Mouse (Mus musculus) c-Kit-positive CD71-negative TER-119-negative erythroid progenitor cells, embryonic 14.5 days (primary cell): ENCODE data around the gene Zfp13.
A peak's percentile ranks its signal among the peaks of the same experiment; 100 is the strongest.

Source experiments
- DNase-seq: peaks from one replicate; pipeline ENCODE4 v3.0.0-alpha.2; 2013; ENCODE audit warnings: low read depth

Zfp13 gene

DNA sequence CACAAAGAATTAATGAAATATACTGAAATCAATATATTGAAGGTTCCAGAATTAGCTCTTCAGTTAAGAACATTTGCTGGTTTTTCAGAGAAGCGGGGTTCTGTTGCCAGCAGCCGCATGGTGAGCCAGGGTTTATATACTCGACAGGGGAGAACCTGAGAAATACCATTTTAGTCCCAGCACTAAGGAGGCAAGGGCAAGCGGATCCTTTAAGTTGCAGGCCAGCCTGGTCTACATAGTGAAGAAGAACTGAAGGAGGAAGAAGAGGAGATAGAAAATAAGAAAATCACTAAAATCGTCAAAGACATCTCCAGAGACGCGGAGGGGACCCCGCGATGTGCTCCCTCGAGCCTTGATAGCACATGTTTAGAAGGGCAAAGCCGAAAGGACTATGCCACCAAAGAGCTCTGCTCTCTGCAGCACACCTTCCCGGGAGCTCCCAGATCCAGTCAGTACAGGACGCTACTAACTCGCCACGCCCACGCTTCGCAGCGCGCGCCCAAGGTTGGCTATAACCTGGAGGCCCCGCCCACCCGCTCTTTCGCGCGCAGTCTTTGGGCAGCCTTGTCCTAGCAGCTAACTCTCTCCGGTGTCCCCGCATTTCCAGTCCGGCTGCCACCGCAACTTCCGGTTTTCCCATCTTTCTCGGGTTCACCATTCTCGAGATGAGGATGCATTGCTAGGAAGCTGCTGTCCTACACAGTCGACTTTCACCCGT, 6.9 kb downstream of the Zfp13 start:
- peak; percentile 86 for DNase-seq

DNA sequence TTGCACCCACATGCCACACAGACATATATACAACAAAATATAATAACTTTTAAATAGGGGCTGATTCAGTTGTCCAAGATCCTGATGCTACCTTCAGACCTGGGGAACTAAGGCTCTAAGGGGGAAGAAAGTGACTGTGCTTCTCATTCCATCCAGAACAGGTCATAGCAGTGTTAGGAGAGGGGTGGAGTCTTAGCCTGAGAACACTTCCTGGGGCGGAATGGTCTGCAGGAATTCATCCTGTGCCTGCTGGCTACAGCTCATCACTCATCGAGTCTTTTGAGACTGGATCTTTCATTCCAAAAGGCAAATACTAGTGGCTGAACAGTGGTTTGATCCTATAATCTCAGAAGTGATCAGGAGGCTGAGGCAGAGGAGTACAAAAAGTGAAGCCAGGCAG, 12.0 kb downstream of the Zfp13 start:
- no peak for DNase-seq

DNA sequence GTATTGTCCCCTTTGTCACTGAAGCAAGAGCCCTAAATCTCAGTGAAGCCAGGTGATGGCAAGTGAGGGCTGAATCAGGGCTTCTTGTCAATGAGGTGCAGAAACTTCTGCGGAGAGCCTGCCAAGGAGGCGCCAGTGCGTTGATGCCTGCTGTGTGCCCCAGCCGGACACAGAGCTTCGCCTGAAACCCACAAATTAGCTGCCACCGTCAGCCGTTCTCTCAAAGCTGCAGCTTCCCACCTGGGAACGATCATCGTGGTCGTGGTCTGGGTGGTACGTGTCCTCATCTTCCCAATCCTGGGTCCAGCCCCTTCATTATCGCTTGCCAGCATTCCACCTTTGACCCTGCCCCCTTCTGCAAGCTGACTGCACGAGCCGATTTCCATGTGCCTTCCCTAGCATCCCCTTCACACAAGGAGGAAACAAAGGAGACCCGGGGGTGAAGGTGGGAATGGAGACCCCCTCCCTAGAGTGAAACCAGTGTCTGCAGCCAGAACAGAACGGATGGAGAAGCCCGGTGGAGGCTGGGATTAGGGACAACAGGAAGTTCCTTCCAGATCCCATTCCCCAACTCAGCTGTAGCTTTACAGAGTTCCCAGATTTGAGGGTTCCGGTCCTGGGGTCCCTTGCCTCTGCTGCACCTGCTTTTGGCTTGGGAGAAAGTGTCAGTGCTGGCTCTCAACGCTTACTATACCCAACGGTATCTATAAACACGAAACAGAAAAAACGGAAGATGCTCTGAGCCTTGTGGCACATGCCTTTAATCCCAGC, 13.4 kb downstream of the Zfp13 start:
- DNase-seq, result no peak

DNA sequence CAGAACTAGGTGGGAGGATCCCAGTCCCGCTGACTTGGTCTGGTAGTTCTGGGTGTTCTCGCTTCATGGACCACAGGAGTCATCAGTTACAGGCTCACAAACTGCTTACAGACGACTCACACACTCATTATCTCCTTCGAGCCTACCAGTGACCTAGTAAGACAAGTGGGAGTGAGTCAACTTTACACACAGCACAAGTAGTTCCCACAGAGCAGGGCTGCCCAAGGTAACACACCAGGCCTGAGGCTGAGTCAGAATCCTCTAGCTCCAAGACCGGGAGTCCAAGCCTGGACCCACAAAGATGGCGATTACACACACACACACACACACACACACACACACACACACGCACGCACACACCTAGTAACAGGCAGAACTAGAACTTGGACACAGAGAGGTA, 14.5 kb downstream of the Zfp13 start:
- DNase-seq, result no peak

DNA sequence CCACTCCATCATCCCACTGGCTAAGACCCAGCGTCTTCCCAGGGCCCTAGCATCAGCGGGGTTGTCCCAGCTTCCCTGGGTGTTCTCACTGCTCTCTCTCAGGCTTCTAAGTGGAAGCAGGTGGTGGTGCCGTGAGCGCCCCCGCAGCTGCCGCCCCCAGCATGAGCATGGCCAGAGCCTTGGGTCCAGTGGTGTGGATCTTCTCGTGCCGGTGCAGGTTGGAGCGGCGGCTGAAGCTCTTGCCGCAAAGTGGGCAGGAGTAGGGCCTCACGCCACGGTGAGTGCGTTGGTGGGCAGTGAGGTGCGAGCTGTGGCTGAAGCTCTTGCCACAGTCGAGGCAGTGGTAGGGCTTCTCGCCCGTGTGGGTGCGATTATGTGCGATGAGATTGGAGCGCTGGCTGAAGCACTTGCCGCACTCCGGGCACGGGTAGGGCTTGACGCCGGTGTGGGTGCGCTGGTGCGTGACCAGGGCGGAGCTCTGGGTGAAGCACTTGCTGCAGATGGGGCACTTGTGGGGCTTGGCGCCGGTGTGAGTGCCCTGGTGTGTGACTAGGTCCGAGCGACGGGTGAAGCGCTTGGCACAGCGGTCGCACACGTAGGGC, 23.2 kb downstream of the Zfp13 start:
- DNase-seq, result no peak

DNA sequence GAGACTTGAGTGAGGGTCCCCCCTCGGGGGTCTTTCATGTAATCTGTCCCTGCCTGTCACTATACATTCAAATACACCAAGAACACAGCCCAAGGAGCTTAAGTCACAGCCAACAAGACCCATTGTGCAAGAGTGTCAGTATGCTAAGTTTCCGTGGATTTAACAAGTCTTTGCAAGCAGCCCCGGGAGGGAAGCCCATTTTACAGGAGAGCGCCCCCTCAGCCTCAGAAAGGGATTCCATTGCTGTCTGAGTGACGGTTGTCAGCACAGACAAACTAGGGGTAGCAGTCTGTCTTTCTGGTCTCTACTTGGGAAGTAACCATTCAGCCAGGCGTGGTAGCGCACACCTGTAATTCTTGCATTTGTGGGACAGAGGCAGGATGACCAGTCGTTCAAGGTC, 25.2 kb downstream of the Zfp13 start:
- DNase-seq, result no peak

DNA sequence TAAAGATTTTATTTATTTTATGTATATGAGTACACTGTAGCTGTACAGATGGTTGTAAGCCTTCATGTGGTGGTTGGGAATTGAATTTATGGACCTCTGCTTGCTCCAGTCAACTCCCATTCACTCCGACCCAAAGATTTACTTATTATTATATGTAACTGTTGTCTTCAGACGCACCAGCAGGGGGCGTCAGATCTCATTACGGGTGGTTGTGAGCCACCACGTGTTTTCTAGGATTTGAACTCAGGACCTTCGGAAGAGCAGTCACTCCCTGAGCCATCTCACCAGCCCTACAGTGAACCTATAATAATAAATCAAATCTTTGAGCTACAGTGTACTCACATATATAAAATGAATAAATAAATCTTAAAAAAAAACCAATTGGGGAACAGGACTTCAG, 27.2 kb downstream of the Zfp13 start:
- DNase-seq, result no peak

DNA sequence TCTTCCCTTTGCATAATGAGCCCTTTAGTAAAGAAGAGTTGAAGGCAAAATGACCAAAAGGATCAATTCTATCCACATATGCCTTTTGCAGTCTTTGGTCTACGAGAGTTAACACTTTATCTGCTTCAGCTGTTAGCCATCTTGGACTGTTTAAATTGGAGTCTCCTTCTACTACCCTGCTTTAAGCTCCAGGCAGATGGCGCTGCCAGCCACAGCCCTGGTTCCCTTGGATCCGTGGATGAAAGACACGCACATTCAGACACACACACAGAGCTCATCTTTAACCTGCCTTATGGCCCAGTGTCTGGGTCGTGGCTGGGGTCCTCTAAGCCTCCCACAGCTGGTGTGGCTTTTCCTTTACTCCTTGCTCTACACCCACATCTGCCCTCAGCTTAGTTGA, 28.2 kb downstream of the Zfp13 start:
- no peak for DNase-seq

DNA sequence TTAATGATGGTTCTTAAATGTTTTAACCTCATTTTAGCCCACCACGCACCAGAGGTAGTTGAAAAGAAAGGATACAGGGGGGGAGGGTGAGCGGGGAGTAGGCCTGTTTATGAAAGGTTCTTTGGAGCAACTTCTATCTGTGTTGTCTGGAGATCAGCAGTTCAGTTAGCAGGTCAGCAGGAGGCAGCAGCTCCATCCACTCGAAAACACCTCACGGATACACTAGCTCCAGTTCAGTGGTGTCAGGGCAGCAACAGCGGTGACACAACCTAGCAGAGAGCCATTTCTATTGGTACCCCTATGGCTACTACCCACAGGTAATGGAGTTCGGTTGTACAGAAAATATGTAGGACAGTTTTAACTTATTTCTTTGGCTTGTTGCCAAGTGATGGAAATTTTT, 29.3 kb downstream of the Zfp13 start:
- DNase-seq, result no peak

DNA sequence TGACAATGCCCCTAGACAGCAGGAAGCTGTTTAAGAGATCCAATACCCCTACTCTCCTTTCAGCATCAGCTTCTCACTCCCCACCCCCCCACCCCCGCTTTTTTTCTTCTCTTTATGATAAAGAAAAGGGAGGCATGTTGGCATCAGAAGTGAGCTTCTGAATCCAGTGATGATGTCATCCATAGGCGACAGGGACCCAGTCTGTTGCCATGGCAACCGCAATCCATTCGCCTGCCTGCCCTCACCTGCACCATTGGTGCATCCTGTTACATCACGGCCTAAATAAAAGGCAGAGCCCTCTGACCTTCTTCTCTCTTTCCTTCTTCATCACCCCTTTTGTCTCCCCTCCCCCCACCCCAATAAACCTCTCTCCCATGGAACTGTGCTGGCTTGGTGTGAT, 30.9 kb downstream of the Zfp13 start:
- DNase-seq, result no peak

DNA sequence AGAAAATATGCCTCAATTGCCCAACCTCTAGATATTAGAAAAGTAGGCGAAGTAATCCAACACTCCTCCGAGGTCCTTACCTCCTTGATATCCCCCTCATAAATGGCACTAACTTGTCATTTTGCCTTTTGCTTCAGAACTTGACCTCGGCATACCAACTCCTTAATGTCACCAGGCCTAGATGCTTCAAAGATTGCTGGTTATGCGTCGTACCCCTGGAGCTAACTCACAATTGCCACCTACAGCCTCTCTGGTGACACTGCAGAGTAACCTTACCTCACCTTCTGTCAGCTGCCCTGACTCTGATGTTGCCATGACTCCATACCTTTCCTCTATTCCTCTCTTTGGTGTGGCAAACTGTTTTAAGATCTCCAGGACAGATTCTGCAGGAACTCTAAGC, 32.5 kb downstream of the Zfp13 start:
- DNase-seq, result no peak

DNA sequence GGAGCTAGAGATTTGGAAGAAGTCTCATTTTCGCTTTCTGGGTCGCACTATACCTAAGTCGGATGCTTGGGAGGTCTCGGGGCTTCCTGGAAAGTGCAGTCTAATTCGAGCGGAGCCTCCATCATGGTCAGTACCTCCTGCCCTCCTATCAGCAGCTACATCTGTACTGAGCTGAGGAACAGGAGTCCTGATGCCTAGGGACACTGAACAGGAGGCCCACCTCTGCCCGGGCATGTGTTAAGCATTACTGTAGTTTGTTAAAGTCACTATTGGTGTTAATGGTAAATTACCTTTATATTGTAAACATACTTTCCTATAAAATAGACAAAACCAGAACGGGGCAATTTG, 34.9 kb downstream of the Zfp13 start:
- no peak for DNase-seq

DNA sequence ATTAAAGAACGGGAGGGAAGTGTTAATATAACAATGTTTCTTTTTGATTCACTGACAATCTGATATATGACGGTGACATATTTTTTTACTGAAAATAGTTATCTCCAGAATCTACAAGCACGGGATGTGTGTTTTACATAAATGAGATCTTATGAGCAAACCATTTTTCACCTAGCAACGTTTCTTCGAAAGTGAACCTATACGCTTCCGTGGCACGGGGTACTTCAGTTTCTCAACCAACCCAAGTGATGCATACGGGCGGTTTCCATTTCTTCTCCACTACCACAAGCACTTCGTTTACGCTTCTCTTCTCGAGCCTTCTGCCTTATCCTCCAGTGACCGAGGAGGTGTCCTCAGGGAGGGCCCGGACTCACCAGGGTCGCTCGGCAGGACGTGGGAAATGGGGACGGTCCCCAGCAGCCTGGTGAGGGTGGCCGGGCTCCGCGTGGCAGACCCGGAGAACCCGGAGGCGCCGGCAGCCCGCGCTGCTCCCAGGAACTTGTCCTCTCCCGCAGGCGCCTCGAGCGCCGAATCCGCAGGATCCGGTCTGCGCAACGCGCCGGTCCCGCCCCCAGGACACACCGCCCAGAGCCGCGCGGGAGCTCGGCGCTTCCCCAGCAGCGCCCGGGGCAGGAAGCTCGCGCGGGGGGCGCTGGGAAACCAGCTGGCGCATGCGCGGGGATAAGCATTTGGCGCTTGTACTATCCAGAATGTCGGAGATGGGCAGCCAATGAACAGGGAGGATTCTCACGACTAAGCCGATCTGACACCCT, 35.5 kb downstream of the Zfp13 start, which contains the start of gene Zfp213:
Gene Zfp213 (minus strand): TSS at position 644 of the 773 bp plus-strand sequence.
- DNase-seq, result peak; percentile 93

DNA sequence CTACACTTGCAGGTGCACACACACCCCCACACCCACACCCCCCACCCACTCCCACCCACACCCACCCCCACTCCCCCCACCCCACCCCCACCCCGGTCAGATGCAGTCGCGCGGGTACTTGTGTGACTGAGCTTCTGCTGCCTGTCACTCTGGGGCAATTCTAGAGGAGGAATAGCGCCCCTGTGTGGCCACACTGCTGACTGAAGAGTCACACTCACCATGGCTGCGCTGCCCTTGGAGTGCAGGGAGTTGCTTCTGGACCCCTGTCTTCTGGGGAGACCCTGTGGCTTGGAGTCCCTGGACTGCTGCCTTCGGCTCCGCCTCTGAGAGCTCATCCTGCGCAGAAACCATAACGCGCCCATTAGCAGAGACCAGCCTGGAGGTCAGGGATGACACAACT, 39.5 kb downstream of the Zfp13 start:
- no peak for DNase-seq

DNA sequence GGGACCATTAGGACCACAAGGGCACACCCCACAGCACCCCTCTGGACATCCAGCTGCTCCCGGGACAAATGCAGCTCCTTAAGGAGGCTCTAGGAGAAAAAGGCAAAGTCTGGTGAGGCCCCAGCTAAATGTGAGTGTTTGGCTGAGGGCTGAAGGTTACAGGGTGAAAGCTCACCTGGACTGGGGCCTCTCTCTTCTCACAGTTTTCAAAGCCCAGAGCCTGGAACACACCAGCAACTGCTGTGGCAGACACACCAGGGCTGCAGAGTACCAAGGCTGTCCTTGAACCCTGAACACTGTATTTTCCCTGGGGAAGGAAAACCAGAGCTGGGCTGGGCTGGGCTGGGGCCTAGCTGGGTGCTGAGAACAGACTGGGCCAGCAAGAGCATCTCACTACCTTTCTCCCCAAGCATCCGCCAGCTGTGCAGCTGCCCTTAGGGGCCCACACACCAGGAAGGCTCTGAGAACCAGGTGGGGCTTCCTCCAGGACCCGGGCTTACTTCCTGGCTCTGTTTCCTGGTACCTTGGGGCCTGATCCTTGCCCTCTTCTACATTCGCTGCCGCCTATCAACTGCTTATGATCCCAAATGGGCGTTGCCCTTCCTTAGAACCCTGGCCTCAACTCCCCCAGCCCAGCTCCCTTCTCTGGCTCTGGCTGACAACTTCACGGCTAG, 43.9 kb downstream of the Zfp13 start:
- no peak for DNase-seq

DNA sequence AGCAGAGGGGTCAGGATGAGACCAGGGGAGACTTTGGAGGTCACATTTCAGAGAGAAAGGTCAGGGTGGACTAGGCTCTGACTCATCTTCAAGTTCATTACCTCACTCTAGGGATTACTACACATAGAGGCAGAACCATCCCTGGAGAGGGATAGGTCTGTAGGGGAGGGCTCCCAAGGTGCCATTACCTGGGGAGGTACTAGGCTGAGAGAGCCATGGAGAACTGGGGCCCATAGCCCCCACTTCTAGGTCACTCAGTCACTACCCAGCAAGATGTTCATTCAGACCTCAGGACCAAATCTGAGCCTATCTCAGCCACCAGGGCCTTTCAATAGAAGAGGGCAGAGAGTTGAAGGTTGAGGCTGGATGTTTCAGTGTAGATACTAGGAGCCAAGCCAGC, 45.0 kb downstream of the Zfp13 start:
- no peak for DNase-seq

DNA sequence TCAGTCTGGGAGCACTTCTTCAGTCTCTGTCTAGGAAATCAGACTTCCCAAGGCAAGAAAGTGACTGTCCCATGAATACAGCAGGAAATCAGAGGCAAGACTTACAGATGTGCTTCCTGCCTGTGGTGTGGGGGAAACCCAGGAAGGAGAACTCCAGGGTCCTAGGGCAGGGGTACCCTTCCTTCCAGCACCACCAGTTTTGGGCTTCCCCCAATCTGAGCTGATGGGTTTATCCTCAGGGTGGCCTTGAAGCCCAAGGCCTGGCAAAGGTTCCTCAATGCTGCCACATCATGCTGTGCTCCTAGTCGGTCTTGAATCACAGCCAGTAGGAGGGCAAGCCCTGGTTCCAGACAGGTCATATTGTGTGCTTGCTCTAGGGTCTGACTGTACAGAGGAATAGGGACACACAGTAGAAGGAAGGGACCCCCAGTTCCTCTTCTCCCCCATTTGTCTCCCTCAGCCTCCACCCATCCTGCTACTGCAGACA, 45.6 kb downstream of the Zfp13 start:
- DNase-seq, result no peak

DNA sequence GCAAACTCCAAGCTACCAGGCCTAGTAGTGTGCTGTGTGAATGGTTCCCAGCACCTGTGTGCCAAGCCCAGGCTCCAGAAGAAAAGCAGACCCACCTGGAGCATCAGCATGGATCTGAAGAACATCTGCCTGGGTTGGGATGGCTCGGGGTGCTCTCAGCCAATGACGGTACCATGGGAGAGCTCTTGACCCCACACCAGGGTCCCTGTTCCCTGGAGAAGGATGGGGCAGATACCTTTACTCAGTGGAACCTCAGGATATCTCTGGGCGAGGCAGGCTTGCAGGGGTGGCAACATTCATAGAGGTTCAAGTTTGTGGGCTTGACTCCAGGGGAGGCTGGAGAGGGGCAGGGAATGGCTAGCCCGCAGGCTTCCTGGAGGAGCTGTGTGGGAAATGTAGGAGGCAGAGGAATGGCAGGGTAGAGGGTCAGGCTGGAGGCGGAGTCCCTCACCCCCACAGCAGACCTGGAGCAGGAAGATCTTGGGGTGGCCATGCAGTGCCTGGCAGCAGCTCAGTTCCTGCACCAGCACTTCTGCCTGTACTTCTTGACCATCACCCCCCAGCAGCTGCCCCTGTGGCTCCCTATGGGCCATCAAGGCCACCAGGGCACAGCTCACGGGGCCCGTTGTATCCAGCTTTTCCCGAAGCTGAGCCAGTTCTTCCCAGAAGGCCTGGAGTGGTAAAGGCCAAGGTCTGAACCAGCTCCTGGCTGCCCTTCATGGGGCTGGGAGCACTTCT, 46.2 kb downstream of the Zfp13 start:
- no peak for DNase-seq

DNA sequence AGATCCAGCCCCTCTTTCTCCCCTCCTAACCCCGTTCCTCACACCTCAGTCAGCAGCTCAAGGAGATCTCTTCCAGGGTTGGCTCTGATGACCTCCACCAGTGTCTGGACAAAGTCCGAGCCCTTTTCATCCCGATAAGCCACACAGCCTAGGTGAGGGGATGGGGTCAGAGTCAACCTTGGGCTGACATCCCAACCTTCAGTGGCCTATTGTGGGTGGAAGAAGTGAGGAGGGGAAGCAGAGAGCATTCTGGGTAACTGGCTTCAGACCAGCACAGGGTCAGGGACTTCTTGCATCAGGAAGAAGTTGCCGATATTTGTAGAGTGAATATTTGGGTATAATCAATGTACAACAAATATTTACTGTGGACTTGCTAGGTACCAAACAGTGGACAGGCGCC, 47.3 kb downstream of the Zfp13 start:
- no peak for DNase-seq

DNA sequence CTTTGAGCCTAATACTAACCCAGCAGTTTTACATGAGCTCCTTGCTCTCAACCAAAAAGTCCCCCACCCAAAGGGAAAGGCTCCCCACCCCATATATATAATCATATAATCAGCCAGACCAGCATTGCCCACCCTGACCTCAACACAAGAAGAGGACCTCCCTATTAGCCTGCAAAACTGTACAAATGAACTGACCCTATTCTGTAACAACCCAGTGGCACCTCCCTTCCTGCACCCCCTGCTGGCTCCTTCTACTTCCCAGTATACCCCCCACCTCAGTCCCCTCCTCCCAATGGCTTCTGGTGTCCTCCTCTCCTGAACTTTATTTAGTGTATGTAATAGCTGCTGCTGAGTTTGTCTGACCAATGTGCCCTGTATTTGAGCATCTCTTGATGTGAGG, 47.9 kb downstream of the Zfp13 start:
- DNase-seq, result no peak

DNA sequence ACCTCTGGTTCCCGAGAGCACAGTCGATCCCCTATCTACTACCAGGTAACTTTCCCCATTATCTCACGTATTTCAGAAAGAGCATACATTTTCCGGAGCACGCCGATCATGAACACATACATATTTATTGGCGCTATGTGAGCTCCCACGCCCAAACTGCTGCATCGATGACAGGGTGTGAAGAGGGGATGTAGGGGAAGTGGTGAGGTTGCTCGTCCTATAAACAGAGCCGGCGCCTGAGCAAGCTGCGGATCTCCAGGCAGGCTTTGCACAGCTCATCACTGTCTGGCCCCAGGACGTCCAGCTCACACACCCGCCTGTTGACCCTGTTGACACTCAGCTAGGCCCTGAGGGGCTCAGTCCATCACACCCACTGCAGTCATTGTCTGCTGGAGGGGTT, 48.4 kb downstream of the Zfp13 start:
- DNase-seq, result no peak
